Mouse (Mus musculus) spleen, postnatal 4 days (tissue): ENCODE data around the gene Nrxn2.

Experiments used
- DNase-seq, 2 experiments: peaks; one replicate each; pipeline ENCODE4 v3.0.0; 2022; ENCODE audit warnings: low spot score in 2 of 2

The Nrxn2 gene

GRCm38 (mm10) chr19:6518601-6519000 is 100.1 kb downstream of the Nrxn2 start:
- no peak for DNase-seq

GRCm38 (mm10) chr19:6519483-6519882 is 101.0 kb downstream of the Nrxn2 start:
- no peak for DNase-seq

- DNase-seq, result no peak
These were observed 103.1 kb downstream of the Nrxn2 start for GRCm38 (mm10) chr19:6521630-6522029.

- no peak for DNase-seq
These were observed 103.8 kb downstream of the Nrxn2 start for GRCm38 (mm10) chr19:6522289-6522688.

GRCm38 (mm10) chr19:6525023-6525422 is 106.5 kb downstream of the Nrxn2 start:
- DNase-seq, result no peak

GRCm38 (mm10) chr19:6526010-6526409 is 107.5 kb downstream of the Nrxn2 start:
- no peak for DNase-seq

GRCm38 (mm10) chr19:6527439-6527838 is 108.9 kb downstream of the Nrxn2 start:
- DNase-seq, result no peak

- DNase-seq, result no peak
These were observed 109.5 kb downstream of the Nrxn2 start for GRCm38 (mm10) chr19:6527839-6528531.

GRCm38 (mm10) chr19:6529265-6529985 is 110.9 kb downstream of the Nrxn2 start:
- DNase-seq, result no peak

- no peak for DNase-seq
These were observed 111.8 kb downstream of the Nrxn2 start for GRCm38 (mm10) chr19:6530359-6530758.

GRCm38 (mm10) chr19:6531011-6531631 is 112.6 kb downstream of the Nrxn2 start:
- no peak for DNase-seq

- DNase-seq, result no peak
These were observed 113.4 kb downstream of the Nrxn2 start for GRCm38 (mm10) chr19:6531832-6532471.

GRCm38 (mm10) chr19:6532656-6533055 is 114.1 kb downstream of the Nrxn2 start:
- no peak for DNase-seq

GRCm38 (mm10) chr19:6533290-6534117 is 115.0 kb downstream of the Nrxn2 start:
- DNase-seq, result no peak

GRCm38 (mm10) chr19:6534118-6534415 is 115.5 kb downstream of the Nrxn2 start:
- DNase-seq, result no peak

GRCm38 (mm10) chr19:6536201-6536600 is 117.7 kb downstream of the Nrxn2 start:
- DNase-seq, result no peak

- DNase-seq, result no peak
These were observed 118.2 kb downstream of the Nrxn2 start for GRCm38 (mm10) chr19:6536696-6537095.

GRCm38 (mm10) chr19:6537526-6537925 is 119.0 kb downstream of the Nrxn2 start:
- no peak for DNase-seq

GRCm38 (mm10) chr19:6538546-6538945 is 120.0 kb downstream of the Nrxn2 start:
- DNase-seq, result no peak

- DNase-seq, result no peak
These were observed 121.1 kb downstream of the Nrxn2 start for GRCm38 (mm10) chr19:6539592-6539991.

- DNase-seq, result no peak
These were observed 121.7 kb downstream of the Nrxn2 start for GRCm38 (mm10) chr19:6540191-6540590.

- DNase-seq, result no peak
These were observed 123.0 kb downstream of the Nrxn2 start for GRCm38 (mm10) chr19:6541521-6541920.
